Mouse (Mus musculus) heart, postnatal 10 days (tissue): ENCODE data around the gene L2hgdh. TPM values are rescaled to one million over a fixed set of nuclear protein-coding genes. Genes with fewer than 3 reads are reported as not detected.

Source experiments
- DNase-seq, 2 experiments: peaks; one replicate each; pipeline ENCODE4 v3.0.0; 2021
- intact Hi-C: fragments of 180-260 bp; cut with DNase I; formaldehyde crosslinking; loops from one replicate; pipeline ENCODE4 v1.15.1; 2025
- total RNA-seq, 2 experiments: library from RNA; stranded (reverse); gene quantifications; 2 replicates each; pipeline ENCODE4 v1.2.3; 2021

The L2hgdh gene
- 10 to 100 TPM; 25.6 to 31.4 TPM for total RNA-seq

DNA sequence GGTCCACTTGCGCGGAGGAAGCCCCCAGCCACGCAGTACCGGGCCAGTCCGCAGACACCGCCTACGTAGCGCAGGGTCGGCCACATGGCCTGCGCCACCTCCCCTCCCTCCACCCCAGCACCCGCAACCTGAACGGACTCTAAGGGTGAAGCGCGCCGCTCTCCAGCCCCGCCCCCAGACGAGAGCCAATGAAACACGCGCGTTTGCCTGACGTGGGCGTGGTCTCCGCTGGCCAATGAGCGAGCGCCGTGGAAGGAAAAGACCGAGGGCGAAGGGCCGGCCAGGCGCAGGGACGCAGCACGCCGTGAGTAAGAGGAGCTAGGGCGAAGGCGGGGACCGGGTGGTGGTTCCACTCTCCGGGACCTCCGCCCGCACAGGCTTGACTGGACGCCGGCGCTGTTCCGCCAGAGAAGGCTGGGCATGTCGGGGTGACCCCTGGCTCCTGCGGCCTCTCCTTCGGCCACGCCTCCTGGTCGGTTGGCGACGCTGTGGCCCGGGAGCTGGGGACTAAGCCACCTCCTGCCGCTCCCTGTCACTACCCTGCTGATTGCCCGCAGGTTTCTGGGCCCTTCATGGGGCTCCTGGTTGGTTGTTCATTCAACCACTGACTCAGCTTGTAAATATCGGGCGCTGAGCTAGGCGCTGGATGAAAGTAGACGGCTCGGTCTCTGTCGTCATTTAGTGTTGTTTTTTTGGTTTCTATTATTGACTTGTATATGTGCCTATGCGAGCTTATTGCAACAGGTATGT is at the start of gene L2hgdh, which contains the start of gene Atp5s:
L2hgdh (minus strand) TSS at position 163 of the 750 bp plus-strand sequence.
Atp5s (plus strand) TSS at position 240 of the 750 bp plus-strand sequence.
- DNase-seq, result peak; percentile 98

DNA sequence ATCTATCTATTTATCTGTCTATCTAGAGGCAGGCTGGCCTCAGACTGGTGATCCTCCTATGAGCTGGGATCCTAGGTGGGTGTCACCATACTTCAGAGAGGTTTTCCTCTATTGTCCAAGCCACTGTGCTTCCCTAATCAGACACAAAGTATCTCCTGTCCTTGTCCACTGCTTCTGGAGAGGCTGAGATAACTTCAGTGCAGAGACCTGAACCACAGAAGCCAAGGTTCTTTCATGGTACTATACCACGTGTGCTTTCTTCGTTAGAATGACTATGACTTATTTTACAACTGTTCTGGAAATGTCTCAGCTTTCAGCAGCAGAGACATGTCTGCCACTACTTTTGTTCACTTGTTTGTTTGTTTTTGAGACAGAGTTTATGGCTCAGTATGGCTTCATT is 44.2 kb upstream of the L2hgdh start:
- intact Hi-C loops, result no loop called here
- no peak for DNase-seq

More for the DNA sequence above, at the start of gene L2hgdh, which contains the start of gene Atp5s:
- intact Hi-C loops, result no loop called here

DNA sequence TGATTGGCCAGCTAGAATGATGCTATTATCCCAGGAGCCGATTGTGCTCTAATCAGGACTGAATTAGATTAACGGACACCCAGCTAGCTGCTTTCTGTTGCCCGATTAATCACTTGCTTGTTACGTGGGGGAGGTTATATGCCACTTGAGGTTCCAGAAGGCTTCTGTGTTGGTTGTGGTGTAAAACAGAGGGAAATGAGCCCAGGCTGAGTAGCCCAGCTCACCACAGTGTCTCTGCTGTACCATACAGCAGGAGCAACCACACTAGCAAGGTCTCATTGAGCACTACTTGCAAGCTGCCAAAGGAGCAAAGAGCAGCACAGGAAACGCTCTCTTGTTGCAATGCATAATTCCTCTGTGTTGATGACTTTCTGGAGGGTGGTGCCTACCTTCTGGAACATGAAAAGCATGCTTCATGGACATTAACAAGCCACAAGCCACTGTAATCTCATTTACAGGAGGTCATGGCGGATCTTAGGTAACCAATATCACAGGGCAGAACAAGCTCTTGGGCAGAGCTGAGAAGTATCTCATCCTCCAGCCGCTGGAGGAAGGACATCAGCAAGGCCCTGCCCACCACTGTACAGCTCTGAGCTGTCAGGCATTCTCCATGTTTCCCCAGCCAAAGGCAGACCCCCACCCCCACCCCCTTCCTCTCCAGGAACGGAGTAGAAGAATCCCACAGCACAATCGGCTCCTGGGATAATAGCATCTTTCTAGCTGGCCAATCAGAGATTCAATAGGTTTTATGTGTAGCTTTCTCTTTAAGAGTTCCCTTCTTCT is 43.0 kb upstream of the L2hgdh start:
- DNase-seq, result no peak

DNA sequence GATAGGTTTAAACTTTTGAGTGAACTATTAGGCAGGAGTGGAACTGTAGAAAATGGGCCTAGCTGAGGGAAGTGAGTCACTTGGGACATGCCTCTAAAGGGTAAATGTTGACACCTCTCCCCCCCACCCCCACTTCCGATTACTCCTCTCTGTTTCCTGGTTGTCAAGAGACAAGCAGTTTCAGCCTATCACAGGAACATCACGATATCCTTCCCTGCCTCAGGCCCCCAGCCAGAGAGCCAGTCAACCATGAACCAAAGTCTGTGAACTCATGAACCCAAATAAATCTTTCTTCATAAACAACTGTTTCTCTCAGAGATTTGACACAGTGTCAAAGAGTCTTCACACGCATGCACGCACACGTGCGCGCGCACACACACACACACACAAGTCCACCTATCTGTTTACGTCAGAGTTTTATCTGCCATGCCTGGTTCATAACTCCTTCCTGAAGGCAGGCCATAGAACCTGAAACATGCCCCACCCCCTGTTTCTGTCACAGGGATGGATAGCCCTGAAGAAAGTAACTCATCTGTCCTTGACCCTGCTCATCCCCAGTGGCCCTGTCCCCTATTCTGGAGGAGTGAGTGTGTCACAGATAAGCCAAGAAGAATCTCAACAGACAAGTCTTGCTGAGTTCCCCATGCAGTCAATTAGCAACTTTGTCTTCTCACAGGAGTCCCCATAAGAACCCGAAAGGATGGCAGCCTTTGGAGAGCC is 41.7 kb upstream of the L2hgdh start:
- no peak for DNase-seq
- intact Hi-C loops, result no loop called here

More for the DNA sequence above, 43.0 kb upstream of the L2hgdh start:
- intact Hi-C loops, result no loop called here

DNA sequence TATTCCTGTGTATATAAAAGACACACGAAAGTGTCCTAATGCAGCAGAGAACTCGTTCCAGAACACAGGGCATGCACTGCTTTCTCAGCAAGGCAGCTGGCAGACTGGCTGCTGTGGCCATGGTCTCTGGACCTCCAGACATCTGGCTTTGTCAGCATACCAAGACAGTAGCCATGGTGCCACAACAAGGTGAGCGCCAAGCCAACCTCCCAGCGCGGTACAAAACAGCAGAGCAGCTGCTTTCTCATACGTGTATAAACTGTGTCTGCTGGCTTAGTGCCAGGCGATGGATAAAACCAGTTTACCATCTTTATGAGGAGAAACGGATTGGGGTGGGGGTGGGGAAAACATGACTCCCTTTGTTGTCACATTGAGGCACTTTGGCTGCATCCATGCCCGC is 40.9 kb upstream of the L2hgdh start:
- no peak for DNase-seq
- intact Hi-C loops, result no loop called here

DNA sequence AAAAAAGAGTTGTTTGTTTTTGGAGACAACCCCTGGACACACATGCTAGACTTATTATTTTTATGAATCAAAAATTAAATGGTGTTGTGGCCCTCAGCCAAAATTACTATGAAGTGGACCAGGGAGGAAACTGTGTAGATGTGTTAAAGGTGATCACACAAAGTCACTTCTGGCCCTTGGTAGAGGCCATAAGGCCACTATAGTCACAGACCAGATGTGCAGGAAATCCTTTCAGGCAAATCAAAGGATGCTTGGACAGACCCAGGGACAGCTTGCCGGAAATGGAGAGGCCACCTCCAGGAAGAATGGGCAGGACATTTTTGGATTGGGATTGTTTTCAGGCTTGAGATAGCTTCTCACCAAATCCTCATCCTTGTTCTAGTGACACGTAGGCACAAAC is 36.9 kb upstream of the L2hgdh start:
- intact Hi-C loops, result no loop called here
- peak; percentile 28 to 45 for DNase-seq

DNA sequence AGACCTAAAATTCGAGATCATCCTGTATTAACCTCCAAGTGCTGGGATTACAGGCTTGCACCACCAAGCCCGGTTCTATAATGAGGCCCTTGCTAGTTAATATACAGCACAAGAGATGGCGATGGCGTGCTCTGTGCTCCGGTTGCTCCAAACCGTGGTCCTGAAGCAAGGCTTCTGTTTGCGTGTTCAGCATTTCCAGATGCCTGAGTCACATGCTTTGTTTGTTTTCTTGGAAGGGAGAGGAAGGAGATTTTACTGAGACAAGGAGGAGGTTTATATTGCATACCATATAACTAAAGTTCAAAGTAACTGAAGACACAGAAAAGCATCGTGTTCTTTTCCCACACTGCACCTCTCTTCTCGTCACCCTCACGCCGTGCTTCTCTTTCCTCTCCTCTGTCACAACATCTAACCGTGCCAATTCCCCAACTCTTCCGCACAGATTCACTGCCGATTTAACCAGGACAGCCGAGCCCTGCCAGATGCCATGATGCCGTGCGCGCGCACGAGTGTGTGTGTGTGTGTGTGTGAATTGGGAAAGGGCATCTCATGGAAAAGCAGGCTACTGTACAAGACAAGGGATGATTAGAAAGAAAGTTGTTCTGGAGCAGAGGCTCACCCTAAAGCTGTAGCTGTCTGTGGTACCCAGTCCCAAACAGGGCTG is 36.2 kb upstream of the L2hgdh start:
- no peak for DNase-seq
- intact Hi-C loops, result no loop called here

DNA sequence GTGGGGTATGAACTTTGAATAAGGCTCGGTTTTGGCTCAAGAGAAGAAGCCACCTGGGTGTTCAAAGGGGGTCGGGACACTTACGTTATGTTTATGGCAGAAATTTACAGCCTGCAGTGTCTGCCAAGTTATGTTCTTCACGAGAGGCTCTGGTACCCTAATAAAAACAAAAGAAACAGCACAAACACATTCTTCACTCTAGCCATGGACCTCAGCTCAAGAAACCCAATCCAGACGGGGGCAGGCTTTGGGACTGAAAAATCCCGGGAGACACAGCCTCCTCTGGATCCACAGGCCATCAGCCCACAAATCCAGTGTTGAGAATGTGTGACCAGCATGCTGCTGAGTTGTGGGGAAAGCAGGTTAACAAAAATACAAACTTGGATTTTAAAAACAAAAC is 35.3 kb upstream of the L2hgdh start:
- intact Hi-C loops, result no loop called here
- DNase-seq, result no peak

DNA sequence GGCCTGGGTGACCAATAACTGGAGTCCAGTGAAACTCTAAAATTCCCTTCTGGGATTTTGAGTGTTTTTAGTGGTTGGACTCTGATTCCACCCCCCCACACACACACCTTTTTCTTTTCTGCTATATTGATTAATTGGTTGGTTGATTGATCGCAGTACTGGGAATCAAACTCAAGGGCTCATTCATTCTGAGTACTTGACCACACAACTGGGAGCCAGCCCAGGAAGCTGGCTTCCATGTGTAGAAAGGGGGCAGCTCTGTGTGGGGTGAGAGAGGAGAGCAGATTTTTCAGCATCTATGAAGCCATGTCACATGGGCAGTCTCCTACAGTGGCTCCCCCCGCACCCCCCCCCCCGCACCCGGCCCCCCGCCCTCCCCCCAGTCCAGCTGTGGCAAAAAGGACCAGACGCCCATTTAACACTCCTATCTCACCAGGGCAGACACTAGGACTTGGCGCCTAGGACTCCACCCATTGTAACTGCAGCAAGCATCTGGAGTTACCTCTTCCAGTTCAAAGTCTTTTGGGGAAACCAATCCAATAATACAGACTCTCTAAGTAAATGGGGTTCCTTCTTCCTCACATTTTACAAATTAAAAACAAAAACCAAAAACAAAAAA is 34.7 kb upstream of the L2hgdh start:
- DNase-seq, result no peak
- intact Hi-C loops, result loop anchor here (2.0 to 10.0 kb wide), 3 partner anchors 55 to 385 kb away; no protein-coding TSS in a partner anchor

DNA sequence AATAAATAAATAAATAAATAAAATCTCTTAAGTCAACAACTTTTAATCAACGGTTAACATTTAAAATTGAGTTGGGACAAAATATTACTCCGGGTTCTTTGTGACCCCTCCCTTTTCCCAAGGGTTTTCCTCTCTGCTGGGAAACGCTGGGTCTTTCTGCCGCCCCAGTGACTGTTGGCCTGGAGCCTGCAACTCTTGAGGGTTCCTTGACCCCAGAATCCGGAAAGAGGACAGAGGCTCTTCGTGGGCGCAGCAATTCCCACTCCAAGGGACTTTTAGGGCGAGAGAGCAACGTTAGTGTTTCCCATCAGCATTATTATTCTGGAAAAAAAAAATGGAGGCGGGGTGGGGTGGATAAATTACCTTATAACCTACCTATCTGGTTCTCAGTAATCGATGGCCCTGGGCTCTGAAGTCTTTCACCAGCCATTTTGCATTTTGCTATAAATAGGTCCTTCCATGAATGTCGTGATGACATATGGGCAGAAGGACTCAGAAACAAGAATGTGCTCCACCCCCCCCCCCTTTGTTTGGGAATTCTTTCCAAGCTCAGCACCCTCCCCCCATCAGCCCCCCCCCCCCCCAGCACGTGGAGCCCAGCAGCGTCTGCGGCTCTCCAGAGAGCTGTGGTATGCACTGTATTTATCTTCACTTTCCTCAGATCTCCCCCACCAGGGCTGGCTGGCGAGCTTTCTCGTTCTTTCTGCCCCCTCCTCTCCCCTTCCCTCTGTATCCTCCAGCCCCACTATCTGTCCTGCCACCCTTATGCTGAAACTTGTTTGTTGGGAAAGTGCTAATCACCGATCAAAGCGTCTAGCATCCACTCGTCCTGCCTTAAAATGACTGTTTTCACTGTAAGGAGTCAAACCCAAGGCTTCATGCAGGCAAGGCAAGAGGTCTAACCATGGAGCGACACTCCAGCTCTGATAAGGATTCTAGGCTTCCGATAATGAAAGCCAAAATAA is 33.8 kb upstream of the L2hgdh start:
- peak; percentile 49 to 56 for DNase-seq
- intact Hi-C loops, result loop anchor here (1.0 to 10.0 kb wide), 4 partner anchors 56 to 386 kb away; partner anchors contain the start of gene Map4k5

DNA sequence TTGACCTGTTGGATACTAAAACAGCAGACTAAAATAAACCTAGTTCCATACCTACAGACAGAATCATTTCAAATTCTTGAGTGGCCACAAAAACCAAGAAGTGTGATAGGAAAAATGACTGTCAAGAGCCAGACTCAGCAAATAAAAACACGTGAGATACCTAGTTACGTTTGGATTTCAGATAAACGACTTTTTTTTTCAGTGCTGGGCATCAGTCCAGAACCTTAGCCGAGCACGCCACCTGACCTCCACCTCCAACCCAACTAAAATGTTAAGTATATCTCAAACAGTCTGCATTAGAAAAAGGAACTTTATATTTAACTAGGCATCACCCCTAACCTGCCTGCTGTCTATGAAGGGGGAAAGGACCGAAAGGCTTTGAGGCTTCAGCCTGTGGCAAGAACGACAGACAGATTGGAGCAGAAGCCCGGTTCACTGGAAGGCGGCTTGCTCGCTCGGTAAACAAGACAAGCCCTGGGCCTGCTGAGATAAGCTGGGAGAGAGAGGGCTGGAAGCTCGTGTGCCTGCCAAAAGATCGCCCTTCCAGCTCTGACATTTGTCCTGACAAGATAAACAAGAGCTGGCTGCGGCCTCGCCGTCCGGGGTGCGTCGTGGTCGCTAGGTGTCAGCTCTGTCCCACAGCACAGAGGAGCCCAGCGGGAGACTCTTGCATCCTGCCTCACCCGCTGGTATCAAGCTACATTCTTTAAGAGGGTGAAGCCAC is 32.9 kb upstream of the L2hgdh start:
- peak; percentile 86 to 91 for DNase-seq
- intact Hi-C loops, result loop anchor here (1.0 to 10.0 kb wide), 5 partner anchors 21 to 387 kb away; partner anchors contain the start of gene Map4k5

DNA sequence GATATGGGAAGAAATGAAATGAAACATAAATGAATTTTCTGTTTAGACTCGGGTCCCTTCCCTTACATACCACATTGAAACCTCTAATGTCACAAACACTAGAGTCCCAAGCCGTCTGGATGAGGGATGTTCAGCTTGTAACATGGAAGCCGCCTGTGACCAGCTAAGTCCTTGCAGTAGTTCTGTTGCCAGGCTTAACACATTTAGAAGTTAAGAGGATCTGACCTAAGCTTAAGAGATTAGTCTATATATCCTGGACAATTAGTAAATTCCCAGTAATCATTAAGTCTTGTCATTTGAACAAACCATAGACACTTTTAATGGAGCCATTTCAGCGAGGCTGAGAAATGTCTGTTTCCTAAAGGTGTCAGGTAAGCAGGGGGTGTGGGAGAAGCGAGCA is 31.3 kb upstream of the L2hgdh start:
- no peak for DNase-seq
- intact Hi-C loops, result loop anchor here (2.0 to 10.0 kb wide), 3 partner anchors 19 to 389 kb away; no protein-coding TSS in a partner anchor

DNA sequence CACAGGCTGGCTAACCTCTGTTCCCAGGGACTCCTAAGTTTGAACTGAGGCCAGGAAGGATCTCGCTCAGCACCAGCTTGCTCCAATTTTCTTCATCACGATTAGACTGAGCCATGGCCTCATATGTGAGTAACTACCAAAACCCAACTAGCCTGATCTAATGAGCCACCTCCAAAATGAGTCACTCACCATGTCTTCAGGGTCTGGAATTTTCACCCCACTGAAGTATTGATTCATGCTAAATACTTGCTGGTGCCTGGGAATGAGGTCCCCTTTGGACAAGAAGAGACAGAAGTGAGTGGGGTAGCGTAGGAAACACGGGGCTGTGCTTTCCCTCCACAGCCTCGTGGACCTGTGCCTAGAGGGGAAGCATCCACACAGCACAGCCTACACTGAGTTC is 29.3 kb upstream of the L2hgdh start:
- intact Hi-C loops, result loop anchor here (10.0 kb wide), 1 partner anchor 391 kb away; no protein-coding TSS in a partner anchor

DNA sequence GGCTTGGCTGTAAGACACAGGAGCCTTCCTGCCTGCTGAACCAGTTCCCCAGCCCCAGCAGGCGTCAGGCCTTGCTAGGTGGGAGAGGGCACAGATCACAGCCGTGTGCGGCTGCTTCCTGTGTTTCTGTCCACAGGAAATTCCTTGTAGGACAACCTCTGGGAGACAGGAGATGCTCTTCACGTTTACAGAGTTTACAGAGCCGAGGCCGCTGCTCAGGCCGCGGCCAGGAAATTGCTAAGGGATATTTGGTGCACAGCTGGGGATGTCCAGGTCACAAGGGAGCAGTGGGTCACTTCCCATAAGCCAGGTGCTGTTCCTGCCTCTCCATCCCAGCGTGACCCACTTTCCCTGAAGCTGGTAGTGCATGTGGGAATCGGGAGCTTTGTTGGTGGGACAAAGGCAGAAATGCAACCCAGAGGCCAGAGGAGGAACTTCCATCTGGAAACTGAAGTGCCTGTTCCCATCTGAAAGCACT is 27.2 kb upstream of the L2hgdh start:
- intact Hi-C loops, result loop anchor here (10.0 kb wide), 1 partner anchor 393 kb away; no protein-coding TSS in a partner anchor
- DNase-seq, result peak; percentile 43 to 58

More for the DNA sequence above, 29.3 kb upstream of the L2hgdh start:
- no peak for DNase-seq

DNA sequence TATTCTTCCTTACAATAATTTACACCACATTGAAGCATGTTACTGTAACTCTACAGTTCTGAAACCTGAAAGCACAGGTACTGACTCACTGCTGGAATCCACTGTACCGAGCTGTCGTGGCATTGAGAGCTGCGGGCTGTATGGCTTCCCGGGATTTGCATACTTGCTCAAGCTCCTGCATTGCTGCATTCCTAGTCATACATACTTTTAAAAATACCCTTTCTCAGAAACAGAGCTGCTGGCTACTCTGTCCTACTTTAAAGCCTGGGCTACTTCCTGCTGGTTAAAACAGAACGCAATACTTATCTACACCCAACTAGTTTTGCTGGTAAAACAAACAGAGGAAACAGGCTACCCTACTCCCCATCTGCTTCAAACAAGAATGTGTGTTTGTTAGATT is 19.5 kb upstream of the L2hgdh start:
- no peak for DNase-seq
- intact Hi-C loops, result loop anchor here (5.0 kb wide), 1 partner anchor 318 kb away; no protein-coding TSS in a partner anchor

DNA sequence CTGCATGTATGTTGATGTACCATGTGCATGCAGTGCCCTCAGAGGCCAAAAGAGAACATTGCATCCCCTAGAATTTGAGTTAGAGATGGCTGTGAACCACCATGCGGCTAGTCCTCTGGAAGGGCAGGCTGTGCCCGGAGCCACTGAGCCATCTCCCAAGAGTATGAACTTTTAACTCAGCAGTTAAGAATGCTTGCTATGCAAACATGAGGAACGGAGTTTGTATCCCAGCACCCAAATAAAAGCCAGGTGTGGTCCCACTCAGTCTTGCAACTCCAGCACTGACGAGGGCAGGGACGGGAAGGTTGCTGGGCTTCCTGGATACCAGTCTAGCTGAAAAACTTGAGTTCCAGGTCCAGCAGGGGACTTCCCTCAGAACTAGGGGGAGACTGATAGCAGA is 17.3 kb upstream of the L2hgdh start:
- intact Hi-C loops, result loop anchor here (5.0 kb wide), 1 partner anchor 320 kb away; no protein-coding TSS in a partner anchor
- no peak for DNase-seq

DNA sequence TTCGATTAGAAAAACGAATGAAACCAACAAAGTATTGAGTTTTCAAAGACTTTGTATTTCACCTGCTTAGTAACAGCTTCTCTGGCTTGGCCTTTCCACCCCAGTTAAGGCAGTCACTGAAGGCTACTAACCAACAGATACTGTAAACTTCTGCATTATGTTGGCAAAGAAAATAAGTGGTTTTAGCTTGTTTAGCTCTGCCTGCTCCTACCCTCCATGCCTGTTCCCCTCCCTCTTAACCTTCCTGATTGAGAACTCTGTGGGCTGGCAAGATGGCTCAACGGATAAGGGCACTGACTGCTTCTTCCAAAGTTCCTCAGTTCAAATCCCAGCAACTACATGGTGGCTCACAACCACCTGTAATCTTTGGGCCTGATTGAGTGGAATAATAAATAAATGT is 9.2 kb upstream of the L2hgdh start:
- no peak for DNase-seq
- intact Hi-C loops, result loop anchor here (1.0 to 10.0 kb wide), 3 partner anchors 15 to 501 kb away; partner anchors contain the start of genes Atl1 and Pygl
